Mouse (Mus musculus): Measurements from ENCODE around the gene Serpinb13. TPM values are rescaled to one million over a fixed set of nuclear protein-coding genes. Genes with fewer than 3 reads are reported as not detected.

The Serpinb13 gene
- not detected in 2 replicates for polyA plus RNA-seq (2012; rRNA removed; ENCODE audit: low replicate concordance)

GRCm38 (mm10) chr1:106980684-106981083 is at the start of gene Serpinb13:
Serpinb13 (plus strand) TSS chr1:106980984.

GRCm38 (mm10) chr1:106934265-106934664 is 46.5 kb upstream of the Serpinb13 start, which contains the start of gene Serpinb12:
Serpinb12 (plus strand) TSS chr1:106934449.

Other genes starting within 250 kb of the Serpinb13 start
- gene Kdsr, start 221.3 kb upstream of the Serpinb13 start, polyA plus RNA-seq (2012; rRNA removed; ENCODE audit: low replicate concordance) = 19.6 and 45.8 TPM in 2 replicates
- 10.7 and 19.8 TPM in 2 replicates for gene Vps4b, start 184.3 kb upstream of the Serpinb13 start, polyA plus RNA-seq (2012; rRNA removed; ENCODE audit: low replicate concordance)
- gene Serpinb5, start 119.8 kb upstream of the Serpinb13 start, polyA plus RNA-seq (2012; rRNA removed; ENCODE audit: low replicate concordance) = 0.21 TPM in 1 of 2 replicates, not detected in the other
- gene Serpinb12, start 46.5 kb upstream of the Serpinb13 start, polyA plus RNA-seq (2012; rRNA removed; ENCODE audit: low replicate concordance) = not detected in 2 replicates
- gene Serpinb3a, start 71.3 kb downstream of the Serpinb13 start, polyA plus RNA-seq (2012; rRNA removed; ENCODE audit: low replicate concordance) = not detected in 2 replicates
- gene Serpinb3d, start 102.5 kb downstream of the Serpinb13 start, polyA plus RNA-seq (2012; rRNA removed; ENCODE audit: low replicate concordance) = not detected in 2 replicates